Mouse (Mus musculus) liver, postnatal 0 days (tissue): ENCODE measurements around the gene Ptpre.

Experiments used
- CTCF ChIP-seq: sonication (generic); IDR thresholded peaks from 2 replicates; pipeline ENCODE4 v1.5.1; 2016; ENCODE audit warnings: antibody characterized with exemption, low read depth
- EP300 ChIP-seq: IDR thresholded peaks from 2 replicates; pipeline ENCODE4 v1.6.1; 2016; ENCODE audit warnings: antibody characterized with exemption, low read depth, mild to moderate bottlenecking

DNA sequence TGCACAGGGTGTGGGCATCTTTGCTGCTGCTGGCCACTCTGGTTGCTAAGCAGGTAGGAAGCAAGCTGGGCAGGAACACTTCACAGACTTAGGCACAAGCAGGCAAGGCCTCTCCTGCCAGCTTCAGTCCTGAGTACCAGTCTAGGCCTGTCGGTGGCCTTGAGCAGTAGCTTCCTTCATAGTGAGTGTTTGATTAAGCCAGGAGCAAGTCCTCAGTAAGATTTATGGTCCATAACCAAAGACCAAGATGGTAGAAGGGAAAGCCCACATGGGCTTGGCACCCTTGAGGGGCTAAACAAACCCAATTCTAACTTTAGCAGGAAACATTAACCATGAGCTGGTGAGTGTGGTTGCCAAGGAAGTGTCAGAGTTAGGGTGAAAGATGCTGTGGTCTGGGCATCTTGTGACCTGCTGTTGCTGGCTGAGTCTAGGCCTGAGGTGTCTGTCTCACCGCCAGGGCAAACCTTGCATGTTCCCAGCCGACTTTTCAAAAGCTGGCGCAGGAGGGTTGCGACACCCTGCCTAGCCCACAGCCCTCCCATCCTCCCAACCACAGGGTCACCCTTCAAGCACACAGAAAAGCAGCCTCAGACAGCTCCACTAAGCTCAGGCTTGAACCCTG lies 122.1 kb downstream of the Ptpre start:
- TF ChIP-seq EP300 (no peak), CTCF (no peak)
